In genomic region chr8:57574398-57574797, GRCm38 (mm10) we compare ENCODE assay signal across 9 mouse cellular contexts.
A peak's percentile ranks its signal among the peaks of the same experiment; 100 is the strongest.
DNase-seq lines count a peak whose midpoint lies in the region; ATAC-seq and TF ChIP-seq lines count a peak whose summit lies in the region.
"Had no signal": no experiment of that assay in that cellular context is flagged by ENCODE, and none has a peak within 500 bp of the region (broad histone marks: within the 10 kb centered on the region; RNA-seq: fewer than 3 reads in every experiment).

No protein-coding gene starts in this region.

- ATAC-seq in forebrain, embryonic 12.5 days (ENCODE audit: low FRiP score) = peak; percentile 69; the same call in 1 of the 2 replicates
- ATAC-seq in hindbrain, embryonic 13.5 days (ENCODE audit: low FRiP score) = peak; percentile 82

- no peak overlapping the region; a peak in 1 of 4 replicates for H3K4me3 ChIP-seq in MEL (ENCODE audit: control insufficient read depth in 1 of 2, insufficient read depth in 1 of 2, low read depth in 2 of 2, low read length in 2 of 2)
- H3K4me3 ChIP-seq in forebrain, embryonic 12.5 days (replicated peaks) = no peak overlapping the region
- H3K4me3 ChIP-seq in hindbrain, embryonic 13.5 days = no peak overlapping the region
- H3K4me3 ChIP-seq: limb, embryonic 12.5 days had no signal

- H3K36me3 ChIP-seq in MEL (ENCODE audit: control insufficient read depth in 1 of 2, insufficient read depth in 2 of 2, low read length in 2 of 2) = peaks cover 0 to 40% of the 10 kb centered on the region in 2 experiments; a peak in 2 of 4 replicates
- H3K36me3 ChIP-seq in forebrain, embryonic 12.5 days (replicated peaks) = no peaks in the 10 kb centered on the region
- no peaks in the 10 kb centered on the region for H3K36me3 ChIP-seq in hindbrain, embryonic 13.5 days
- H3K36me3 ChIP-seq: limb, embryonic 12.5 days had no signal

- no peak overlapping the region for H3K4me2 ChIP-seq in forebrain, embryonic 12.5 days
- no peak overlapping the region for H3K4me2 ChIP-seq in hindbrain, embryonic 13.5 days
- H3K4me2 ChIP-seq: limb, embryonic 12.5 days had no signal

- peak; percentile 96 for TF ChIP-seq RAD21 in MEL (IDR thresholded peaks at IDR 0.05; ENCODE audit: low read depth, low read length)

- 8% methylated on average over 7 of the region's 7 CpGs for WGBS in forebrain, embryonic 12.5 days
- WGBS in hindbrain, embryonic 13.5 days = 8% methylated on average over 7 of the region's 7 CpGs

- DNase-seq in MEL (ENCODE audit: low read depth, low spot score) = peak; percentile 84
- peak; percentile 36 for DNase-seq in brain, embryonic 18.5 days (ENCODE audit: low read depth, low spot score)
- DNase-seq in layer of hippocampus, postnatal 14 days (ENCODE audit: low spot score in 2 of 2) = peak; percentile 69 to 73
- DNase-seq in lung, postnatal 4 days = peak; percentile 65 to 77
- peak; percentile 70 for DNase-seq in right cerebral cortex, adult 18-20 months
- DNase-seq in urinary bladder, postnatal 14 days (ENCODE audit: low spot score) = peak; percentile 72

- peak; percentile 81 to 96 (median 93) for TF ChIP-seq CTCF in MEL (IDR thresholded peaks at IDR 0.05 in 2 of 3, conservative IDR thresholded peaks at IDR 0.05 in 1 of 3; ENCODE audit: control insufficient read depth in 1 of 3, insufficient read depth in 1 of 3, low read depth in 2 of 3, low read length in 3 of 3, poor library complexity in 1 of 3, severe bottlenecking in 1 of 3)

- H3K9me3 ChIP-seq in MEL (replicated peaks; ENCODE audit: insufficient read depth, low read length) = no peaks in the 10 kb centered on the region
- no peaks in the 10 kb centered on the region for H3K9me3 ChIP-seq in forebrain, embryonic 12.5 days
- H3K9me3 ChIP-seq in hindbrain, embryonic 13.5 days = no peaks in the 10 kb centered on the region
- H3K9me3 ChIP-seq: limb, embryonic 12.5 days had no signal

- H3K4me1 ChIP-seq in MEL (ENCODE audit: control insufficient read depth in 1 of 2, insufficient read depth in 2 of 2, low read length in 2 of 2) = peaks cover 14 to 28% of the 10 kb centered on the region in 2 experiments
- peaks cover 14% of the 10 kb centered on the region for H3K4me1 ChIP-seq in forebrain, embryonic 12.5 days
- peaks cover 17% of the 10 kb centered on the region for H3K4me1 ChIP-seq in hindbrain, embryonic 13.5 days (replicated peaks)

- no peak overlapping the region for H3K27ac ChIP-seq in MEL (ENCODE audit: control insufficient read depth, low read depth, low read length)
- no peak overlapping the region for H3K27ac ChIP-seq in forebrain, embryonic 12.5 days
- no peak overlapping the region for H3K27ac ChIP-seq in hindbrain, embryonic 13.5 days
- H3K27ac ChIP-seq: limb, embryonic 12.5 days had no signal

- no peaks in the 10 kb centered on the region for H3K27me3 ChIP-seq in MEL (ENCODE audit: control insufficient read depth in 1 of 2, insufficient read depth in 2 of 2, low read length in 2 of 2)
- no peaks in the 10 kb centered on the region for H3K27me3 ChIP-seq in forebrain, embryonic 12.5 days
- no peaks in the 10 kb centered on the region for H3K27me3 ChIP-seq in hindbrain, embryonic 13.5 days
- H3K27me3 ChIP-seq: limb, embryonic 12.5 days had no signal

- TF ChIP-seq EP300 in MEL (IDR thresholded peaks at IDR 0.05; ENCODE audit: low read depth in 1 of 2, low read length in 2 of 2) = peak in 1 of 2 experiments; percentile 23; a peak in 1 of 4 replicates

- no peak overlapping the region for H3K9ac ChIP-seq in MEL (ENCODE audit: control insufficient read depth, low read depth, low read length, poor library complexity, severe bottlenecking)
- H3K9ac ChIP-seq in forebrain, embryonic 12.5 days = no peak overlapping the region
- H3K9ac ChIP-seq in hindbrain, embryonic 13.5 days = no peak overlapping the region
- H3K9ac ChIP-seq: limb, embryonic 12.5 days had no signal

- TF ChIP-seq POLR2A in MEL (IDR thresholded peaks at IDR 0.05; ENCODE audit: control insufficient read depth in 1 of 2, insufficient read depth in 1 of 2, low read depth in 1 of 2, low read length in 2 of 2, poor library complexity in 1 of 2) = no peak

- no peaks in the 10 kb centered on the region for H3K79me2 ChIP-seq in MEL (ENCODE audit: control insufficient read depth, insufficient read depth, low read length, poor library complexity)

TF ChIP-seq in MEL, 35 proteins besides CTCF, POLR2A, EP300 and RAD21:
- TF ChIP-seq MAZ (IDR thresholded peaks at IDR 0.05; ENCODE audit: low read depth, low read length) (peak; percentile 43; the same call in 1 of the 2 replicates), POLR2AphosphoS5 (IDR thresholded peaks at IDR 0.05; ENCODE audit: borderline replicate concordance, low read depth, low read length) (no peak), ZC3H11A (IDR thresholded peaks at IDR 0.05; ENCODE audit: low read depth, low read length) (peak; percentile 96), MEF2A (IDR thresholded peaks at IDR 0.05; ENCODE audit: extremely low read depth, insufficient replicate concordance, low read depth, low read length, poor library complexity, severe bottlenecking) (no peak), SIN3A (IDR thresholded peaks at IDR 0.05; ENCODE audit: low read length) (0 out of 2 replicates have a peak, but pooled peaks have one; percentile 29), SMC3 (IDR thresholded peaks at IDR 0.05; ENCODE audit: low read depth, low read length) (peak; percentile 91), GATA1 (IDR thresholded peaks at IDR 0.05; ENCODE audit: low read depth, low read length) (no peak), CHD1 (IDR thresholded peaks at IDR 0.05; ENCODE audit: low read depth, low read length) (no peak), KAT2A (conservative IDR thresholded peaks at IDR 0.05; ENCODE audit: low read depth, low read length) (no peak), MYB (IDR thresholded peaks at IDR 0.05; ENCODE audit: low read depth, low read length) (no peak), HCFC1 (IDR thresholded peaks at IDR 0.05; ENCODE audit: low read depth, low read length) (no peak)
